Mouse (Mus musculus) midbrain, embryonic 15.5 days (tissue): ENCODE measurements around the gene Atp8a2. TPM values are rescaled to one million over a fixed set of nuclear protein-coding genes. Genes with fewer than 3 reads are reported as not detected.

ENCODE experiments used
- ATAC-seq: fragments of 200-750 bp; cut with Nextera tagmentation; replicated peaks from 2 replicates; pipeline ENCODE4 v1.8.0; 2017; ENCODE audit warnings: moderate TSS enrichment
- H3K27ac ChIP-seq: fragments of 300-500 bp; sonication (generic); 2 replicates; pipeline ENCODE4 v1.5.1; 2015; ENCODE audit warnings: mild to moderate bottlenecking, inconsistent platforms
- H3K27me3 ChIP-seq: fragments of 300-500 bp; sonication (generic); replicated peaks from 2 replicates; pipeline ENCODE4 v1.6.1; 2015; ENCODE audit warnings: inconsistent platforms
- H3K36me3 ChIP-seq: fragments of 300-500 bp; sonication (generic); replicated peaks from 2 replicates; pipeline ENCODE4 v1.6.1; 2015; ENCODE audit warnings: inconsistent platforms
- H3K4me1 ChIP-seq: fragments of 300-500 bp; sonication (generic); 2 replicates; pipeline ENCODE4 v1.6.1; 2015; ENCODE audit warnings: inconsistent platforms
- H3K4me2 ChIP-seq: fragments of 300-500 bp; sonication (generic); 2 replicates; pipeline ENCODE4 v1.6.1; 2015; ENCODE audit warnings: inconsistent platforms, mild to moderate bottlenecking, moderate library complexity
- H3K4me3 ChIP-seq: fragments of 300-500 bp; sonication (generic); 2 replicates; pipeline ENCODE4 v1.5.1; 2015; ENCODE audit warnings: mild to moderate bottlenecking, inconsistent platforms
- H3K9ac ChIP-seq: fragments of 300-500 bp; sonication (generic); 2 replicates; pipeline ENCODE4 v1.6.1; 2015; ENCODE audit warnings: mild to moderate bottlenecking, inconsistent platforms
- H3K9me3 ChIP-seq: fragments of 300-500 bp; sonication (generic); 2 replicates; pipeline ENCODE4 v1.6.1; 2016; ENCODE audit warnings: inconsistent platforms
- WGBS: fragments of 180-500 bp; shearing (Covaris S2); methylation state at CpG from one replicate; pipeline ENCODE4 v1.1.7; 2015; ENCODE audit warnings: mixed read lengths; 5-methylcytosine and 5-hydroxymethylcytosine counted together
- polyA plus RNA-seq: library from polyadenylated mRNA; unstranded; fragments of >200 nt; fragmentation: Nextera tagmentation; extraction: Ambion mirVana; gene quantifications from 2 replicates; pipeline ENCODE4 v1.2.1, GENCODE M21; 2015

The Atp8a2 gene
- polyA plus RNA-seq, 1 experiment from 2014 or later, result 49.6 TPM

DNA sequence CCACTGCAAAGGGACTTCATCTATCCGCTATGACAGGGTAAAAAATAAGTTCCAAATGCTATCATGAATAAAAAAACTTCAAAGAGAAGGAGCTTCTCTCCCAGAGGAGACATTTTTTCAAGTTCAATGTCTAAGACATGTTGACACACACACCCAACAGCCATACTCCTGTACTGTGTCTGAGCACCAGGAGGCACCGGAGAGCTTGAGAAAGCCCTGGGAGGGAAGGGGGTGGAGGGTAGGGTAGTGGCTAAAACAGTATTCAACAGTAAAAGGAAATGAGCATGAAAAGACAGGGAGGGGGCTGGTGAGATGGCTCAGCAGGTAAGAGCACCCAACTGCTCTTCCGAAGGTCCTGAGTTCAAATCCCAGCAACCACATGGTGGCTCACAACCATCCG is 58.6 kb downstream of the Atp8a2 start:
- H3K4me3 ChIP-seq, result no peak overlapping the region
- no peaks in the 10 kb centered on the region for H3K4me1 ChIP-seq
- no peaks in the 10 kb centered on the region for H3K9me3 ChIP-seq
- no peaks in the 10 kb centered on the region for H3K27me3 ChIP-seq
- no peaks in the 10 kb centered on the region for H3K36me3 ChIP-seq
- no peak overlapping the region for H3K4me2 ChIP-seq
- WGBS, result 93% methylated on average over 4 of the region's 4 CpGs
- no peak overlapping the region for H3K9ac ChIP-seq
- H3K27ac ChIP-seq, result no peak overlapping the region
- ATAC-seq, result no peak

DNA sequence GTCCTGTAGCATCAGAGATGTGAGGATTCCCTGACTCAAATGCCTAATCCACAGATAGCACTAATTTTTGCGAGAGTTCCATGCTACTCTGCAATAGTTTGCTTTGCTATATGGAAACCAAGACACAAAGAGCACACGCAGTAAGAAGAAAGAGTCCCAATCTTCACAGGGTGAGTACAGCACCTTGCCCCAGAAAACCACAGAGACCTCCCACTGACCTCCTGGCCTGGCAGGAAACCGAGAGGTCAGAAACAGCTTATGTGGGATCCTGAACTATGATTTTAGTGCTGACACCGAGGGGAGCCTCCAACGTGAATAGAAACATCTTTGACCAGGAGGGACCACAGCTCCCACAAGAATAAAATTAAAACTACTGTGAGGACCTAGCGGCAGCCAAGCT is 59.2 kb downstream of the Atp8a2 start:
- Histone ChIP-seq H3K4me3 (no peak overlapping the region), H3K36me3 (no peaks in the 10 kb centered on the region), H3K9ac (no peak overlapping the region), H3K4me1 (no peaks in the 10 kb centered on the region), H3K27ac (no peak overlapping the region), H3K9me3 (no peaks in the 10 kb centered on the region), H3K4me2 (no peak overlapping the region), H3K27me3 (no peaks in the 10 kb centered on the region)
- ATAC-seq, result no peak
- WGBS, result 75% methylated on average over 6 of the region's 6 CpGs

DNA sequence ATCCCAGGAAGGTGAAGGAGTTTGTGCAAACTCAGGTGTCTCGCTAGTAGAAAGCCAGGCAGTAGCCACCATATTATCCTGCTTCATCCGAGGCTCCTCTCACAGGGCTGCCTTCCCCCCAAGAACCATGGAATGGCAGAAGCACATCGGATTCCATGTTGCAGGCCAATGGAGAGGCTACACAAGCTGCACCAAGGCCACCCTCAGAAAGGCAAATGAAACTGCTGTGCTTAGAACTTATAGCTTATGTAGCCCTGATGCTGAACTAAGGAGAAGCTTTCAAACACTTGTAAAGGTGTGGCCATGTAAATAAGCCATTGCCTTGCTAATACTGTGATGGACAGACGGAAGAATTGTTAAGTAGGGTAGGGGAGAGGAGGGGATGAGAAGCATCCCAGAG is 61.2 kb downstream of the Atp8a2 start:
- H3K4me2 ChIP-seq, result no peak overlapping the region
- ATAC-seq, result no peak
- H3K36me3 ChIP-seq, result no peaks in the 10 kb centered on the region
- no peak overlapping the region for H3K27ac ChIP-seq
- no peaks in the 10 kb centered on the region for H3K4me1 ChIP-seq
- no peak overlapping the region for H3K4me3 ChIP-seq
- no peaks in the 10 kb centered on the region for H3K27me3 ChIP-seq
- H3K9ac ChIP-seq, result no peak overlapping the region
- WGBS, result 87% methylated on average over 4 of the region's 4 CpGs
- no peaks in the 10 kb centered on the region for H3K9me3 ChIP-seq

DNA sequence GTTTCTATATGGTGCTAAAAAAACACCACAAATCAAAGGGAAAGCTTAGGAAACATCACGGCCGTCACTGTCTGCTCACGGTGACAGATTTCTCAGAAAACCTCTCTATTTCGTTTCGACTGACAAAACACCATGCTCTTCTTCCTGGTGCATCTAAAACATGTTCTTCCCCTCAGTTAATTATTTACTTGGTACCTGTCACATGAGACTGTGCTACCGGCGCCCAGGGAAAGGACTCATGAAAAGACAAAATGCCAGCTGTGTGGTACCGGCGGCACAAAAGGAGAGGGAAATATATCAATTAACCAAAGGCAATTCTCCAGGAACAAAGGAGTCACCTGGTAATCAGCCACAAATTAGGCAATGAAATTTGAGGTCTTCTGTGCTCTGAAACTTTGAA is 62.3 kb downstream of the Atp8a2 start:
- Histone ChIP-seq H3K4me3 (no peak overlapping the region), H3K4me1 (no peaks in the 10 kb centered on the region), H3K9ac (no peak overlapping the region), H3K9me3 (no peaks in the 10 kb centered on the region), H3K36me3 (no peaks in the 10 kb centered on the region), H3K4me2 (no peak overlapping the region), H3K27ac (no peak overlapping the region), H3K27me3 (no peaks in the 10 kb centered on the region)
- WGBS, result 86% methylated on average over 9 of the region's 9 CpGs
- ATAC-seq, result no peak

DNA sequence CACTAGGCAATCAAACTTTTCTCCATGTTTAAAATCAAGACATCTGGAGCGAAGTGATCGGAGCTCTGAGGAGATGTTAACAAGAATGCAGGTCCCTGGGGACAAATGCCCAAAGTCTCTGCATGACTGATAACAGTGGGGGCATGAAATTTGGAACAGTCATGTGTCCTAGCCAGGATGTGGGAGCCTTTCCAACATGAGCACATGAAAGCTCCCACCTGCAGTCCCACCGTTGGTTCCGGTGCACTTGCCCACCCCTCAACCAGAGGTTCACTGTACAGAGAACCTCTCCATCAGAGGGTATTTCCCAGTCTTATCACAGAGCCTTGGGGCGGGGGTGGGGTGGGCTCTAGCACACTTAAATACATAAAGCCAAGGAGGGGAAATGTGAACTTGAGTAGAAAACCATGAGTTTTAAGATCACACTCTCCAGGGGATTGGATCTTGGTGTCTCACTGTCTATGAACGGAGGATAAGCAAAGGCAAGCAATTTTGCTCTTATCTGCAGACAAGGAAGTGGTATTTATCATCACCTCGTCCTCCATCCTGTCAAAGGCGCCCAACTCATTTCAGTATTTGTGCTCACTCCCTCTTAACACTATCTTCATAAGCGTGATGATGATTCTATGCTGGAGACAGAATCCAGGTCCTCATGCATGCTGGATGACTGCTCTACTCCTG is 65.6 kb downstream of the Atp8a2 start:
- Histone ChIP-seq H3K4me2 (no peak overlapping the region), H3K4me1 (no peaks in the 10 kb centered on the region), H3K4me3 (no peak overlapping the region), H3K27ac (no peak overlapping the region), H3K36me3 (no peaks in the 10 kb centered on the region), H3K9ac (no peak overlapping the region), H3K27me3 (no peaks in the 10 kb centered on the region), H3K9me3 (no peaks in the 10 kb centered on the region)
- ATAC-seq, result no peak
- 89% methylated on average over 9 of the region's 9 CpGs for WGBS

DNA sequence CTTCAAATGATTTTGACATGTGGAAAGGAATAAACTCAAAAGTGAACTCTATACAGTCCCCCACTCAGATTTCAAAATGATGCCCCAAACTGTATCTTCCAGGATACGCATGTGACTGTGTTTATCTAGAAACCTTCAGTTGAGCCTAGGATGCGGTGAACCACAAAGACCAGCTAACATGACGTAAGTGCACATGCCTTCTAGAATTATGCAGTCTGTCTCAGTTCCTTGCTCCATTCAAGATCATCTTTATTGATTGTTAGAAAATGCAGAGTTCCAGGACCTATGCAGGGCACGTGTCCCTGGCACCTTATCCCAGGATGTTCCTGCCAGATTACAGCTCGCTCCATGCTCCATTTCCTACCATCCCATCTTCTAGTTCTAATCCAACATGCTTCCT is 67.4 kb downstream of the Atp8a2 start:
- no peak overlapping the region for H3K9ac ChIP-seq
- ATAC-seq, result no peak
- WGBS, result 87% methylated on average over 5 of the region's 5 CpGs
- H3K27ac ChIP-seq, result no peak overlapping the region
- no peaks in the 10 kb centered on the region for H3K4me1 ChIP-seq
- H3K9me3 ChIP-seq, result no peaks in the 10 kb centered on the region
- H3K4me2 ChIP-seq, result no peak overlapping the region
- H3K36me3 ChIP-seq, result no peaks in the 10 kb centered on the region
- H3K27me3 ChIP-seq, result no peaks in the 10 kb centered on the region
- H3K4me3 ChIP-seq, result no peak overlapping the region

DNA sequence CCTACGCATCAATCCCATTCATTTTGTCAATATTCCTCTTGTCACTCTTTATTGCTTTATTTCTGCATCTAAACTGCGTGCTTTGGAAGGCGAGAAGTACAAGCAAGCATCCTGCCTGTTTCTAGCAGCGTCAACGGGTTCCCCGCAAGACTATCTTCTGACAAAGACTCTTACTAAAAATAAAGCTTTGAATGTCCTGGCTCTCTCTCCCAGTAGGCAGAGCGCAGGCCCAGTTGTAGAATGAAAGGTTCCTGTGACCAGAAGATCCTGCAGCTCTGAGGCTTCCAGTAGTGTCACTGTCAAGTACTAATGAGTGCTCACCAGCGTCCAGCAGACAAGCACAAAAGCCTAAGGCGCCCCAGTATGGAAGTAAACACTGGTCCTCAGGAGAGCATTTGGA is 71.8 kb downstream of the Atp8a2 start:
- peaks cover 5% of the 10 kb centered on the region; the same call in 1 of the 2 replicates for H3K4me1 ChIP-seq
- H3K9me3 ChIP-seq, result no peaks in the 10 kb centered on the region
- no peak for ATAC-seq
- no peak overlapping the region for H3K4me2 ChIP-seq
- 84% methylated on average over 9 of the region's 9 CpGs for WGBS
- no peak overlapping the region for H3K9ac ChIP-seq
- no peak overlapping the region for H3K4me3 ChIP-seq
- no peak overlapping the region for H3K27ac ChIP-seq
- no peaks in the 10 kb centered on the region for H3K36me3 ChIP-seq
- H3K27me3 ChIP-seq, result no peaks in the 10 kb centered on the region

DNA sequence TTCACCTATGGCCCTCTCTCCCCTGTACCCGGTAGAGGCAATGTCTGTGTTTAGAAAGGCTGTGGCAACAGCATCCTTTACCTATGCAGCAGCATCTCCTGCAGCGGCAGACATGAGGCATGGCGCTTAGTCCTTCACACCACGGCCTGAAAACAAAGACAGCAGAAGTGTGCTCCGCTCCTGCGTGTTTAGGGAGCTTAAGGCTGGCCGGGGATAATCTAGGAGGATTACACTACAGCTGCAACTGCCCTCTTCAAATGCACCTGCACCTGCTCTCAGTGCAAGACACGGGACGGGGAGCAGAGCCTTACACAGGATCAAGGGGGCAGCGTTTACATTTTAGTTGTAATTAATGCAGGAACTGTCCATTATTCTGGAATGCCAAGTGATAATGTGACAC is 75.4 kb downstream of the Atp8a2 start:
- no peak overlapping the region for H3K27ac ChIP-seq
- WGBS, result 26% methylated on average over 10 of the region's 10 CpGs
- H3K4me2 ChIP-seq, result no peak overlapping the region
- H3K27me3 ChIP-seq, result no peaks in the 10 kb centered on the region
- H3K9ac ChIP-seq, result no peak overlapping the region
- no peak overlapping the region for H3K4me3 ChIP-seq
- no peaks in the 10 kb centered on the region for H3K36me3 ChIP-seq
- H3K4me1 ChIP-seq, result peaks cover 5% of the 10 kb centered on the region; the same call in 1 of the 2 replicates
- H3K9me3 ChIP-seq, result no peaks in the 10 kb centered on the region
- 0 out of 2 replicates have a peak, but pooled peaks have one; percentile 20 for ATAC-seq

DNA sequence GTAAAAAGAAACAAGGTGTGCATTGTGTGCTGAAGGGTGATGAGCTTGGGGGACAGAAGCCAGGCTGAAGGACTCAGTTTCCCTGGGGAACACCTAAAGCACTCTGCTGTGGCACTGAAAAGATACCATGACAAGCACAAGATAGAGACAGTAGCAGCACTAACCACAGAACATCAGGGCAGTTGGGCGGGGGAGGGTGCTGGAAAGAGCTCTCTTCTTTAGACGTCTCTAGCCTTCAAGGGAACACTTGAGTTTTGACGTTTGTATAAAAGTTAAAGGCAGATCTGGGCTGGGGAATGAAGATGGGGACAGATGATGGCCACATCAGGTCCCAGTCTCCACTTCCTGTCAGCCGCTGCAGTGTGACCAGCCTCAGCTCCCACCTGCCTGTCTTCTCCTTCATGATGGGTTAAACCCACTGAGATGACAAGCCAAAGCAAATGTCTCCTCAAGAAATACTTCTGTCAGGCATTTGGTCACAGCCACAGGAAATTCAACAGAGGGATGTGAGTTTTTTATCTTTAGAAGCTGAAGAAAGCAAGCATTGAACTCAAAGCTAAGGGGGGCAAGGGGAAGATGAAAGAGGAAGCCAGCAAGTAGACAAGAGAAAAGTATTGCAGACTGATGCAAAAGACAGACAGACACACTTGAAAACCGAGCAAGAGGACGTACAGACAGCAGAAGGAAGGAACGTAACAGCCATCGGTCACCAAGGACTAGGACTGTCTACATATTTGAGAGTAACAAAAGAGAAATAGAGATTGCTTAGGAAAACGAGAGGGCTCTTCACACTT is 79.0 kb downstream of the Atp8a2 start:
- Histone ChIP-seq H3K4me2 (no peak overlapping the region), H3K36me3 (no peaks in the 10 kb centered on the region), H3K4me1 (peaks cover 5% of the 10 kb centered on the region; the same call in 1 of the 2 replicates), H3K9ac (no peak overlapping the region), H3K27me3 (no peaks in the 10 kb centered on the region), H3K4me3 (no peak overlapping the region), H3K27ac (no peak overlapping the region), H3K9me3 (no peaks in the 10 kb centered on the region)
- WGBS, result 83% methylated on average over 9 of the region's 9 CpGs
- ATAC-seq, result no peak

DNA sequence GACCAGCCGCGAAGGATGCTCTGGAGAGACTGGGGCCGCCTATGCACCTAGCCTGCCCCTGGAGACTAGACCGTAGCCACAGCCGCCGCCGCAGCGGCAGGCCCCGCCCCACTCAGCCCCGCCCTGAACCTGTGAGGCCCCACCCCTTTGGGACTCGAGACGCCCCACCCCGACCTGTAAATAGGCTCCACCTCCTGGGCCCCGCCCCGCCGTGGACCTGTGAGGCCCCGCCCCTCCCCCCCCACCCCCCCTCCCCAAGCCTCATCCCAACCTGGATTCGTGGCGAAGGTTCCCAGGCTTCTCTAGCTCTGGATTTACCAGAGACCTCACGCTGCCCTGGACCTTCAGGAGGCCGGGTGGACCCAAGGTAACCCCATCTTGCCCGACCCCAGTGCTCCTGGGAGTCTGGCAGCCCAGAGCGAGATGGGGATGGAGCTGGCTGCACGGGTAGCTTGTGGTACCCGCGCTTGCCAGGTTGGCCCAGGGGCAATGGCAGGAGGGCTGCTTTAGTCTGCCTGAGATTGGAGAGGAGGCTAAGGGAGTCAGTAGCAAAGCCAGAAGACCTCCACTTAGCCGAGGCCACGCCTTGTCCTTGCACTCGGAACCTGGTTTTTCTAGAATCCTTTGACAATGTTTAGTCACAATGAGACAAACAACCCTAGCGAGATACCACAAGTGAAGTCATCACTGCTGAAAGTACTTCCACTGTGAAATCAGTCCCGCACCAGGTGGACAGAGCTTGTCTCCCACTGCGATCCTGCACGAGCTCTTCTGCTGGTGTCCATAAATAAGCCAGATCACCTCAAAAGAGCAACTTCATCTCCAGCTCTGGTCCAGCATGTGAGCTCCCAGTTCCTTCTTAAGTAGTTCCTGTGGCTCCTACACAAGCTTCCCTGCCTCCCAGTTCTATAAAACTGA is 109.9 kb downstream of the Atp8a2 start:
- no peaks in the 10 kb centered on the region for H3K9me3 ChIP-seq
- H3K4me2 ChIP-seq, result peak overlapping the region; percentile 69
- H3K9ac ChIP-seq, result peak overlapping the region; percentile 61
- 14% methylated on average over 29 of the region's 33 CpGs for WGBS
- H3K36me3 ChIP-seq, result no peaks in the 10 kb centered on the region
- H3K27ac ChIP-seq, result peak overlapping the region; percentile 23
- no peaks in the 10 kb centered on the region for H3K27me3 ChIP-seq
- peaks cover 22% of the 10 kb centered on the region for H3K4me1 ChIP-seq
- H3K4me3 ChIP-seq, result peak overlapping the region; percentile 56
- peak; percentile 95 for ATAC-seq

DNA sequence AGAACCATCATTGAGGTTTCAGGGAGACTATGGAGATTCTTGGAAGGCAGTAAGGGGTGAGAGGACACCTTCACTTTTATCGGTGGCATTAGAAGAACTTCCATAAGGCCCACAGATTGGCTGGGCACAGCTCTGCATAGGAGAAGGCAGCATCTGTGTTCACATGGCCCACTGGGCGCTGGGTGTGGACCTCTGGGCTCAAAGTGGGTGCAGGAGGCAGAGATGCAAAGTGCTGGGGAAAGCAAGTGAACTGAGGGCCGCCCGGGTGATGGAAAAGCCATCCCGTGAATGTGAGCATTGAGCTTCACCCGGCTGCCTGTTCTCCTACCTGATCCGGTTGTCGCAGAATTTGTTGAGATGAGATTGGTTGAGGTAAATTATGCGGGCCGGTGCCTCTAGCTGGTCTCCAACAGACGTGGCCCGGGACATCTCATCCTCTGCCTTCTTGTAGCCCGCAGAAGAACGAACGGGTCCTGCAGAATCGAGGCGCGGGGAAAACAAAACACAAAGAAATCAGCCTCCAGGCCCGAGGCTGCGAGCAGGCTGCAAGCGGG is 110.6 kb downstream of the Atp8a2 start:
- ATAC-seq, result peak; percentile 69
- peak overlapping the region; percentile 23 for H3K27ac ChIP-seq

DNA sequence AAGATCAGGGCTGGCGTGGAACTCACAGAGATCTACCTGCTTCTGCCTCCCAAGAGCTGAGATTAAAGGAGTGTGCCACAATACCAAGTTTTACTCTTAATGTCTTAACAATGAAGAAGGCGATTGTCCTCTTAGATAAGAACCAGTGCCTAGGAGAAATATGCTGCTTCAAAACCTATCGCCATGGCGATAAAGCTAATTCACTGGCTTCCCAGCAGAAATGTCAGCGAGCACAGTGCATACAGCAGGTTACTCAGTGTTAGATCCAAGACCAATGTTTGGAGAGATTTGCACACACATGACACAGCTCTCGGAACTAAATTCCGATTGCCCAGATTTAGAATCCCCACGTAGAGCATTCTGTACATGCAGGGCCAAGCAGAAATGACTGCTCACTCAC is 114.2 kb downstream of the Atp8a2 start:
- Histone ChIP-seq H3K4me2 (no peak overlapping the region), H3K4me1 (peaks cover 22% of the 10 kb centered on the region), H3K9ac (no peak overlapping the region), H3K27ac (no peak overlapping the region), H3K9me3 (no peaks in the 10 kb centered on the region), H3K4me3 (no peak overlapping the region), H3K27me3 (no peaks in the 10 kb centered on the region), H3K36me3 (no peaks in the 10 kb centered on the region)
- WGBS, result 60% methylated on average over 8 of the region's 8 CpGs
- no peak for ATAC-seq

More for the DNA sequence above, 110.6 kb downstream of the Atp8a2 start:
- 2% methylated on average over 21 of the region's 21 CpGs for whole genome bisulfite sequencing
- Histone ChIP-seq H3K36me3 (no peaks in the 10 kb centered on the region), H3K4me1 (peaks cover 22% of the 10 kb centered on the region), H3K4me2 (peak overlapping the region; percentile 69), H3K9me3 (no peaks in the 10 kb centered on the region), H3K27me3 (no peaks in the 10 kb centered on the region), H3K9ac (peak overlapping the region; percentile 61), H3K4me3 (peak overlapping the region; percentile 56)
